Mouse (Mus musculus): ENCODE results near the gene Mc1r. TPM values are rescaled to one million over a fixed set of nuclear protein-coding genes. Genes with fewer than 3 reads are reported as not detected.

Gene Mc1r
- total and polyA plus RNA-seq, 3 experiments, result 0.02 to 0.27 TPM; not detected in 1

GRCm38 (mm10) chr8:123441788-123442187, 34.9 kb downstream of the Mc1r start:
- TF ChIP-seq TAL1 (conservative IDR thresholded peaks at IDR 0.05; ENCODE audit: low read depth, low read length), result no peak
- TF ChIP-seq GATA1 (IDR thresholded peaks at IDR 0.05; ENCODE audit: borderline replicate concordance, low read length), result no peak
- no peak for TF ChIP-seq POLR2AphosphoS5 (IDR thresholded peaks at IDR 0.05; ENCODE audit: insufficient replicate concordance, low read depth, low read length)
- TF ChIP-seq GATA2 (IDR thresholded peaks at IDR 0.05; ENCODE audit: borderline replicate concordance, low read depth, low read length), result no peak
- TF ChIP-seq CTCF (IDR thresholded peaks at IDR 0.05; ENCODE audit: low read depth, low read length), result no peak
- ATAC-seq (ENCODE audit: extremely low read depth, insufficient number of reproducible peaks, low FRiP score, poor library complexity, severe bottlenecking), result no peak
- H3K4me3 ChIP-seq (ENCODE audit: low read depth, low read length), result no peak overlapping the region
- no peaks in the 10 kb centered on the region for H3K27me3 ChIP-seq (ENCODE audit: insufficient read depth, low read length)
- H3K4me1 ChIP-seq (ENCODE audit: insufficient read depth, low read depth, low read length), result peaks cover 32% of the 10 kb centered on the region
- 0 out of 2 replicates have a peak, but pooled peaks cover 2% of the 10 kb centered on the region for H3K9me3 ChIP-seq (replicated peaks)
- peaks cover 17% of the 10 kb centered on the region for H3K36me3 ChIP-seq (replicated peaks)
- DNase-seq (ENCODE audit: low spot score), result no peak

- Histone ChIP-seq H3K4me3 (ENCODE audit: low read depth, low read length) (peak overlapping the region; percentile 81), H3K36me3 (replicated peaks) (peaks cover 23% of the 10 kb centered on the region), H3K9me3 (replicated peaks) (0 out of 2 replicates have a peak, but pooled peaks cover 2% of the 10 kb centered on the region), H3K4me1 (ENCODE audit: insufficient read depth, low read depth, low read length) (peaks cover 37% of the 10 kb centered on the region), H3K27me3 (ENCODE audit: insufficient read depth, low read length) (no peaks in the 10 kb centered on the region)
- TF ChIP-seq GATA1 (IDR thresholded peaks at IDR 0.05; ENCODE audit: borderline replicate concordance, low read length), result no peak
- no peak for TF ChIP-seq TAL1 (conservative IDR thresholded peaks at IDR 0.05; ENCODE audit: low read depth, low read length)
- TF ChIP-seq GATA2 (IDR thresholded peaks at IDR 0.05; ENCODE audit: borderline replicate concordance, low read depth, low read length), result no peak
- TF ChIP-seq CTCF (IDR thresholded peaks at IDR 0.05; ENCODE audit: low read depth, low read length), result no peak
- no peak for TF ChIP-seq POLR2AphosphoS5 (IDR thresholded peaks at IDR 0.05; ENCODE audit: insufficient replicate concordance, low read depth, low read length)
- DNase-seq (ENCODE audit: low spot score) (no peak), ATAC-seq (ENCODE audit: extremely low read depth, insufficient number of reproducible peaks, low FRiP score, poor library complexity, severe bottlenecking) (no peak)
Measured at GRCm38 (mm10) chr8:123442351-123442750, 35.4 kb downstream of the Mc1r start.

- no peaks in the 10 kb centered on the region for H3K27me3 ChIP-seq (ENCODE audit: insufficient read depth, low read length)
- ATAC-seq (ENCODE audit: extremely low read depth, insufficient number of reproducible peaks, low FRiP score, poor library complexity, severe bottlenecking) (peak; percentile 91), DNase-seq (ENCODE audit: low spot score) (peak; percentile 84)
- peaks cover 28% of the 10 kb centered on the region for H3K36me3 ChIP-seq (replicated peaks)
- H3K4me3 ChIP-seq (ENCODE audit: low read depth, low read length), result peak overlapping the region; percentile 81
- 0 out of 2 replicates have a peak, but pooled peaks cover 2% of the 10 kb centered on the region for H3K9me3 ChIP-seq (replicated peaks)
- H3K4me1 ChIP-seq (ENCODE audit: insufficient read depth, low read depth, low read length), result peaks cover 42% of the 10 kb centered on the region
- TF ChIP-seq TAL1 (conservative IDR thresholded peaks at IDR 0.05; ENCODE audit: low read depth, low read length) (no peak), GATA2 (IDR thresholded peaks at IDR 0.05; ENCODE audit: borderline replicate concordance, low read depth, low read length) (no peak), CTCF (IDR thresholded peaks at IDR 0.05; ENCODE audit: low read depth, low read length) (0 out of 2 replicates have a peak, but pooled peaks have one; percentile 19), POLR2AphosphoS5 (IDR thresholded peaks at IDR 0.05; ENCODE audit: insufficient replicate concordance, low read depth, low read length) (no peak), GATA1 (IDR thresholded peaks at IDR 0.05; ENCODE audit: borderline replicate concordance, low read length) (no peak)
Measured at GRCm38 (mm10) chr8:123442871-123443575, 36.1 kb downstream of the Mc1r start.

GRCm38 (mm10) chr8:123443576-123443921, 36.6 kb downstream of the Mc1r start:
- Histone ChIP-seq H3K27me3 (ENCODE audit: insufficient read depth, low read length) (no peaks in the 10 kb centered on the region), H3K9me3 (replicated peaks) (0 out of 2 replicates have a peak, but pooled peaks cover 2% of the 10 kb centered on the region), H3K4me3 (ENCODE audit: low read depth, low read length) (peak overlapping the region; percentile 81), H3K4me1 (ENCODE audit: insufficient read depth, low read depth, low read length) (peaks cover 45% of the 10 kb centered on the region), H3K36me3 (replicated peaks) (peaks cover 31% of the 10 kb centered on the region)
- DNase-seq (ENCODE audit: low spot score) (peak; percentile 31), ATAC-seq (ENCODE audit: extremely low read depth, insufficient number of reproducible peaks, low FRiP score, poor library complexity, severe bottlenecking) (no peak)
- TF ChIP-seq TAL1 (conservative IDR thresholded peaks at IDR 0.05; ENCODE audit: low read depth, low read length), result no peak
- no peak for TF ChIP-seq GATA2 (IDR thresholded peaks at IDR 0.05; ENCODE audit: borderline replicate concordance, low read depth, low read length)
- TF ChIP-seq GATA1 (IDR thresholded peaks at IDR 0.05; ENCODE audit: borderline replicate concordance, low read length), result no peak
- TF ChIP-seq CTCF (IDR thresholded peaks at IDR 0.05; ENCODE audit: low read depth, low read length), result no peak
- TF ChIP-seq POLR2AphosphoS5 (IDR thresholded peaks at IDR 0.05; ENCODE audit: insufficient replicate concordance, low read depth, low read length), result no peak

- TF ChIP-seq POLR2AphosphoS5 (IDR thresholded peaks at IDR 0.05; ENCODE audit: insufficient replicate concordance, low read depth, low read length), result no peak
- TF ChIP-seq GATA2 (IDR thresholded peaks at IDR 0.05; ENCODE audit: borderline replicate concordance, low read depth, low read length), result no peak
- Histone ChIP-seq H3K4me3 (ENCODE audit: low read depth, low read length) (peak overlapping the region; percentile 81; the same call in 1 of the 2 replicates), H3K4me1 (ENCODE audit: insufficient read depth, low read depth, low read length) (peaks cover 51% of the 10 kb centered on the region), H3K36me3 (replicated peaks) (peaks cover 34% of the 10 kb centered on the region), H3K9me3 (replicated peaks) (0 out of 2 replicates have a peak, but pooled peaks cover 2% of the 10 kb centered on the region), H3K27me3 (ENCODE audit: insufficient read depth, low read length) (no peaks in the 10 kb centered on the region)
- ATAC-seq (ENCODE audit: extremely low read depth, insufficient number of reproducible peaks, low FRiP score, poor library complexity, severe bottlenecking) (no peak), DNase-seq (ENCODE audit: low spot score) (no peak)
Measured at GRCm38 (mm10) chr8:123444131-123444530, 37.2 kb downstream of the Mc1r start.

- Histone ChIP-seq H3K36me3 (replicated peaks) (peaks cover 43% of the 10 kb centered on the region), H3K9me3 (replicated peaks) (no peaks in the 10 kb centered on the region), H3K27me3 (ENCODE audit: insufficient read depth, low read length) (no peaks in the 10 kb centered on the region), H3K4me1 (ENCODE audit: insufficient read depth, low read depth, low read length) (peaks cover 69% of the 10 kb centered on the region), H3K4me3 (ENCODE audit: low read depth, low read length) (no peak overlapping the region)
- ATAC-seq (ENCODE audit: extremely low read depth, insufficient number of reproducible peaks, low FRiP score, poor library complexity, severe bottlenecking) (no peak), DNase-seq (ENCODE audit: low spot score) (no peak)
- TF ChIP-seq CTCF (IDR thresholded peaks at IDR 0.05; ENCODE audit: low read depth, low read length) (no peak), GATA1 (IDR thresholded peaks at IDR 0.05; ENCODE audit: borderline replicate concordance, low read length) (no peak), GATA2 (IDR thresholded peaks at IDR 0.05; ENCODE audit: borderline replicate concordance, low read depth, low read length) (no peak), TAL1 (conservative IDR thresholded peaks at IDR 0.05; ENCODE audit: low read depth, low read length) (no peak), POLR2AphosphoS5 (IDR thresholded peaks at IDR 0.05; ENCODE audit: insufficient replicate concordance, low read depth, low read length) (no peak)
Measured at GRCm38 (mm10) chr8:123445981-123446380, 39.1 kb downstream of the Mc1r start.
